Mouse (Mus musculus): Measurements from ENCODE around the gene Sgcb. TPM values are rescaled to one million over a fixed set of nuclear protein-coding genes. Genes with fewer than 3 reads are reported as not detected.

Gene Sgcb
- total RNA-seq, 2 experiments from 2014 or later = 43.0 to 45.5 TPM

GRCm38 (mm10) chr5:73585212-73586115 is 62.1 kb downstream of the Sgcb start:
- peak; percentile 44 to 67 for DNase-seq (ENCODE audit: low spot score in 2 of 2)

- DNase-seq (ENCODE audit: low spot score in 2 of 2) = peak in 1 of 2 experiments; percentile 35
Observed at GRCm38 (mm10) chr5:73584011-73584410, 63.6 kb downstream of the Sgcb start.

Other genes starting within 250 kb of the Sgcb start
- gene Cwh43, start 241.7 kb downstream of the Sgcb start, total RNA-seq (2021) = under 1 TPM; 0.68 to 0.89 TPM
- 100 to 1,000 TPM; 120 to 121 TPM for gene Dcun1d4, start 166.8 kb downstream of the Sgcb start, total RNA-seq (2021)
- gene Lrrc66, start 15.3 kb downstream of the Sgcb start, total RNA-seq (2021) = not detected
- gene Spata18, start 3.6 kb upstream of the Sgcb start, total RNA-seq (2021) = 1 to 10 TPM; 1.1 to 1.2 TPM

All from layer of hippocampus, adult 18-20 months (tissue).